Mouse (Mus musculus): Measurements from ENCODE around the gene Ttc25. TPM values are rescaled to one million over a fixed set of nuclear protein-coding genes. Genes with fewer than 3 reads are reported as not detected.

Gene Ttc25
- polyA plus RNA-seq, 1 experiment from 2014 or later, result 0.58 TPM

GRCm38 (mm10) chr11:100515061-100515460 is 30.3 kb upstream of the Ttc25 start:
- Histone ChIP-seq H3K9ac (ENCODE audit: low read depth, low read length) (no peak overlapping the region), H3K4me2 (replicated peaks; ENCODE audit: low read depth, low read length) (no peak overlapping the region), H3K36me3 (ENCODE audit: control insufficient read depth, insufficient read depth, low read length) (peaks cover 91% of the 10 kb centered on the region), H3K4me3 (ENCODE audit: low read length) (no peak overlapping the region), H3K4me1 (ENCODE audit: control insufficient read depth, insufficient read depth, low read length) (peaks cover 6% of the 10 kb centered on the region; the same call in 1 of the 2 replicates), H3K9me3 (ENCODE audit: control insufficient read depth, low read length) (no peaks in the 10 kb centered on the region), H3K27me3 (ENCODE audit: control insufficient read depth, insufficient read depth, low read length) (no peaks in the 10 kb centered on the region), H3K27ac (ENCODE audit: low read depth, low read length) (no peak overlapping the region)
- 93% methylated on average over 9 of the region's 9 CpGs for WGBS
- ATAC-seq (ENCODE audit: low FRiP score, low TSS enrichment), result no peak

- H3K27ac ChIP-seq (ENCODE audit: low read depth, low read length), result no peak overlapping the region
- no peak for ATAC-seq (ENCODE audit: low FRiP score, low TSS enrichment)
- peaks cover 12% of the 10 kb centered on the region; the same call in 1 of the 2 replicates for H3K4me1 ChIP-seq (ENCODE audit: control insufficient read depth, insufficient read depth, low read length)
- WGBS, result 93% methylated on average over 9 of the region's 9 CpGs
- H3K4me2 ChIP-seq (replicated peaks; ENCODE audit: low read depth, low read length), result no peak overlapping the region
- H3K9me3 ChIP-seq (ENCODE audit: control insufficient read depth, low read length), result no peaks in the 10 kb centered on the region
- H3K4me3 ChIP-seq (ENCODE audit: low read length), result no peak overlapping the region
- H3K27me3 ChIP-seq (ENCODE audit: control insufficient read depth, insufficient read depth, low read length), result no peaks in the 10 kb centered on the region
- no peak overlapping the region for H3K9ac ChIP-seq (ENCODE audit: low read depth, low read length)
- H3K36me3 ChIP-seq (ENCODE audit: control insufficient read depth, insufficient read depth, low read length), result peaks cover 94% of the 10 kb centered on the region
These were observed 29.6 kb upstream of the Ttc25 start for GRCm38 (mm10) chr11:100515789-100516188.

- Histone ChIP-seq H3K4me3 (ENCODE audit: low read length) (no peak overlapping the region), H3K4me1 (ENCODE audit: control insufficient read depth, insufficient read depth, low read length) (peaks cover 13% of the 10 kb centered on the region; the same call in 1 of the 2 replicates), H3K4me2 (replicated peaks; ENCODE audit: low read depth, low read length) (no peak overlapping the region), H3K9me3 (ENCODE audit: control insufficient read depth, low read length) (no peaks in the 10 kb centered on the region), H3K27me3 (ENCODE audit: control insufficient read depth, insufficient read depth, low read length) (no peaks in the 10 kb centered on the region), H3K27ac (ENCODE audit: low read depth, low read length) (no peak overlapping the region), H3K36me3 (ENCODE audit: control insufficient read depth, insufficient read depth, low read length) (peaks cover 94% of the 10 kb centered on the region), H3K9ac (ENCODE audit: low read depth, low read length) (no peak overlapping the region)
- no peak for ATAC-seq (ENCODE audit: low FRiP score, low TSS enrichment)
- WGBS, result 64% methylated on average over 9 of the region's 9 CpGs
These were observed 29.1 kb upstream of the Ttc25 start for GRCm38 (mm10) chr11:100516291-100516690.

- Histone ChIP-seq H3K4me1 (ENCODE audit: control insufficient read depth, insufficient read depth, low read length) (peaks cover 15% of the 10 kb centered on the region; the same call in 1 of the 2 replicates), H3K36me3 (ENCODE audit: control insufficient read depth, insufficient read depth, low read length) (peaks cover 96% of the 10 kb centered on the region), H3K27me3 (ENCODE audit: control insufficient read depth, insufficient read depth, low read length) (no peaks in the 10 kb centered on the region), H3K9me3 (ENCODE audit: control insufficient read depth, low read length) (no peaks in the 10 kb centered on the region), H3K4me3 (ENCODE audit: low read length) (no peak overlapping the region), H3K27ac (ENCODE audit: low read depth, low read length) (no peak overlapping the region), H3K4me2 (replicated peaks; ENCODE audit: low read depth, low read length) (no peak overlapping the region), H3K9ac (ENCODE audit: low read depth, low read length) (no peak overlapping the region)
- 52% methylated on average over 5 of the region's 5 CpGs for WGBS
- 0 out of 2 replicates have a peak, but pooled peaks have one; percentile 41 for ATAC-seq (ENCODE audit: low FRiP score, low TSS enrichment)
These were observed 27.2 kb upstream of the Ttc25 start for GRCm38 (mm10) chr11:100518188-100518591.

- Histone ChIP-seq H3K36me3 (ENCODE audit: control insufficient read depth, insufficient read depth, low read length) (peaks cover 91% of the 10 kb centered on the region), H3K27ac (ENCODE audit: low read depth, low read length) (peak overlapping the region; percentile 37; the same call in 1 of the 2 replicates), H3K9ac (ENCODE audit: low read depth, low read length) (no peak overlapping the region), H3K4me1 (ENCODE audit: control insufficient read depth, insufficient read depth, low read length) (peaks cover 15% of the 10 kb centered on the region; the same call in 1 of the 2 replicates), H3K27me3 (ENCODE audit: control insufficient read depth, insufficient read depth, low read length) (no peaks in the 10 kb centered on the region), H3K4me3 (ENCODE audit: low read length) (no peak overlapping the region), H3K4me2 (replicated peaks; ENCODE audit: low read depth, low read length) (no peak overlapping the region), H3K9me3 (ENCODE audit: control insufficient read depth, low read length) (no peaks in the 10 kb centered on the region)
- peak; percentile 10; the same call in 1 of the 2 replicates for ATAC-seq (ENCODE audit: low FRiP score, low TSS enrichment)
- WGBS, result 58% methylated on average over 7 of the region's 7 CpGs
These were observed 26.2 kb upstream of the Ttc25 start for GRCm38 (mm10) chr11:100519188-100519587.

- no peak overlapping the region for H3K9ac ChIP-seq (ENCODE audit: low read depth, low read length)
- H3K4me2 ChIP-seq (replicated peaks; ENCODE audit: low read depth, low read length), result no peak overlapping the region
- H3K4me1 ChIP-seq (ENCODE audit: control insufficient read depth, insufficient read depth, low read length), result peaks cover 29% of the 10 kb centered on the region
- H3K9me3 ChIP-seq (ENCODE audit: control insufficient read depth, low read length), result no peaks in the 10 kb centered on the region
- no peak overlapping the region for H3K4me3 ChIP-seq (ENCODE audit: low read length)
- 37% methylated on average over 15 of the region's 15 CpGs for WGBS
- peak; percentile 68 for ATAC-seq (ENCODE audit: low FRiP score, low TSS enrichment)
- no peaks in the 10 kb centered on the region for H3K27me3 ChIP-seq (ENCODE audit: control insufficient read depth, insufficient read depth, low read length)
- peaks cover 74% of the 10 kb centered on the region for H3K36me3 ChIP-seq (ENCODE audit: control insufficient read depth, insufficient read depth, low read length)
- H3K27ac ChIP-seq (ENCODE audit: low read depth, low read length), result 0 out of 2 replicates have a peak overlapping the region, but pooled peaks have one; percentile 30
These were observed 24.6 kb upstream of the Ttc25 start for GRCm38 (mm10) chr11:100520838-100521237.

GRCm38 (mm10) chr11:100524358-100524757 is 21.0 kb upstream of the Ttc25 start:
- 84% methylated on average over 5 of the region's 5 CpGs for WGBS
- ATAC-seq (ENCODE audit: low FRiP score, low TSS enrichment), result no peak
- H3K4me2 ChIP-seq (replicated peaks; ENCODE audit: low read depth, low read length), result no peak overlapping the region
- no peak overlapping the region for H3K4me3 ChIP-seq (ENCODE audit: low read length)
- H3K27ac ChIP-seq (ENCODE audit: low read depth, low read length), result no peak overlapping the region
- peaks cover 35% of the 10 kb centered on the region for H3K4me1 ChIP-seq (ENCODE audit: control insufficient read depth, insufficient read depth, low read length)
- peaks cover 43% of the 10 kb centered on the region for H3K36me3 ChIP-seq (ENCODE audit: control insufficient read depth, insufficient read depth, low read length)
- H3K9ac ChIP-seq (ENCODE audit: low read depth, low read length), result no peak overlapping the region
- no peaks in the 10 kb centered on the region for H3K27me3 ChIP-seq (ENCODE audit: control insufficient read depth, insufficient read depth, low read length)
- H3K9me3 ChIP-seq (ENCODE audit: control insufficient read depth, low read length), result no peaks in the 10 kb centered on the region

GRCm38 (mm10) chr11:100524987-100525630 is 20.3 kb upstream of the Ttc25 start:
- peak overlapping the region; percentile 73; the same call in 1 of the 2 replicates for H3K4me2 ChIP-seq (replicated peaks; ENCODE audit: low read depth, low read length)
- no peak overlapping the region; the same call in 1 of the 2 replicates for H3K4me3 ChIP-seq (ENCODE audit: low read length)
- 46% methylated on average over 11 of the region's 11 CpGs for WGBS
- no peaks in the 10 kb centered on the region for H3K9me3 ChIP-seq (ENCODE audit: control insufficient read depth, low read length)
- ATAC-seq (ENCODE audit: low FRiP score, low TSS enrichment), result no peak
- H3K9ac ChIP-seq (ENCODE audit: low read depth, low read length), result peak overlapping the region; percentile 1; the same call in 1 of the 2 replicates
- no peak overlapping the region for H3K27ac ChIP-seq (ENCODE audit: low read depth, low read length)
- H3K4me1 ChIP-seq (ENCODE audit: control insufficient read depth, insufficient read depth, low read length), result peaks cover 33% of the 10 kb centered on the region
- no peaks in the 10 kb centered on the region for H3K27me3 ChIP-seq (ENCODE audit: control insufficient read depth, insufficient read depth, low read length)
- H3K36me3 ChIP-seq (ENCODE audit: control insufficient read depth, insufficient read depth, low read length), result peaks cover 35% of the 10 kb centered on the region

- Histone ChIP-seq H3K4me1 (ENCODE audit: control insufficient read depth, insufficient read depth, low read length) (peaks cover 26% of the 10 kb centered on the region), H3K36me3 (ENCODE audit: control insufficient read depth, insufficient read depth, low read length) (peaks cover 25% of the 10 kb centered on the region), H3K9me3 (ENCODE audit: control insufficient read depth, low read length) (no peaks in the 10 kb centered on the region), H3K4me3 (ENCODE audit: low read length) (peak overlapping the region; percentile 90), H3K27me3 (ENCODE audit: control insufficient read depth, insufficient read depth, low read length) (no peaks in the 10 kb centered on the region), H3K9ac (ENCODE audit: low read depth, low read length) (peak overlapping the region; percentile 87), H3K27ac (ENCODE audit: low read depth, low read length) (no peak overlapping the region), H3K4me2 (replicated peaks; ENCODE audit: low read depth, low read length) (peak overlapping the region; percentile 73)
- ATAC-seq (ENCODE audit: low FRiP score, low TSS enrichment), result no peak
- WGBS, result 9% methylated on average over 15 of the region's 15 CpGs
These were observed 19.2 kb upstream of the Ttc25 start for GRCm38 (mm10) chr11:100526052-100526816.

Data from kidney, embryonic 14.5 days (tissue).